In genomic region chr1:132851771-132852170, GRCm38 (mm10) we compare ENCODE assay signal across 11 mouse cellular contexts. TPM values are rescaled to one million over a fixed set of nuclear protein-coding genes. Genes with fewer than 3 reads are reported as not detected.
DNase-seq lines count a peak whose midpoint lies in the region; TF ChIP-seq lines count a peak whose summit lies in the region.
"Had no signal": no experiment of that assay in that cellular context is flagged by ENCODE, and none has a peak within 500 bp of the region (broad histone marks: within the 10 kb centered on the region; RNA-seq: fewer than 3 reads in every experiment).

No protein-coding gene starts in this region.

- no peaks in the 10 kb centered on the region for H3K36me3 ChIP-seq in ES-Bruce4 (ENCODE audit: control insufficient read depth, insufficient read depth, low read length, poor library complexity, severe bottlenecking)

- H3K4me3 ChIP-seq in gastrocnemius, adult 2 months: no peak overlapping the region
- no peak overlapping the region for H3K4me3 ChIP-seq in ES-Bruce4 (ENCODE audit: low read depth, low read length)
- H3K4me3 ChIP-seq: erythroblast, embryonic 14.5 days had no signal

- intact Hi-C loops in gastrocnemius, adult 2 months (cut with DNase I): no loop called here
- intact Hi-C loops in gastrocnemius, postnatal 36 days (cut with DNase I): no loop called here
- intact Hi-C loops in heart, postnatal 36 days (cut with DNase I): no loop called here

- H3K27me3 ChIP-seq in ES-Bruce4 (ENCODE audit: control insufficient read depth, insufficient read depth, low read length, poor library complexity, severe bottlenecking): no peaks in the 10 kb centered on the region

- H3K9ac ChIP-seq in ES-Bruce4 (ENCODE audit: low read depth, poor library complexity, severe bottlenecking): no peak overlapping the region

- no peak for TF ChIP-seq POLR2A in ES-Bruce4 (IDR thresholded peaks at IDR 0.05; ENCODE audit: insufficient read depth, low read length)
- TF ChIP-seq POLR2A in brain, embryonic 14.5 days (IDR thresholded peaks at IDR 0.05; ENCODE audit: borderline replicate concordance, extremely low read depth, insufficient read depth, insufficient read length, poor library complexity, severe bottlenecking): no peak

- TF ChIP-seq CTCF in gastrocnemius, adult 2 months (IDR thresholded peaks at IDR 0.05): no peak
- TF ChIP-seq CTCF in ES-Bruce4 (IDR thresholded peaks at IDR 0.05; ENCODE audit: low read depth, low read length): no peak
- TF ChIP-seq CTCF in brain, embryonic 14.5 days (IDR thresholded peaks at IDR 0.05; ENCODE audit: borderline replicate concordance, extremely low read depth, insufficient read depth, insufficient read length): no peak

- no peak overlapping the region for H3K27ac ChIP-seq in gastrocnemius, adult 2 months
- H3K27ac ChIP-seq in ES-Bruce4 (ENCODE audit: insufficient read depth, low read length): peak overlapping the region; percentile 80; the same call in 1 of the 2 replicates

- H3K4me1 ChIP-seq in ES-Bruce4 (ENCODE audit: control insufficient read depth, insufficient read depth, low read length): peaks cover 13% of the 10 kb centered on the region

- H3K9me3 ChIP-seq in ES-Bruce4 (replicated peaks; ENCODE audit: control insufficient read depth, insufficient read depth, low read length, poor library complexity, severe bottlenecking): peaks cover 26% of the 10 kb centered on the region

- TF ChIP-seq EP300 in ES-Bruce4 (IDR thresholded peaks at IDR 0.05; ENCODE audit: insufficient read depth, low read depth, low read length): no peak

- peak; percentile 36 for DNase-seq in gastrocnemius, adult 2 months
- no peak for DNase-seq in gastrocnemius, postnatal 36 days
- DNase-seq in brain, embryonic 14.5 days (ENCODE audit: low read depth): peak; percentile 63
- DNase-seq in heart, postnatal 36 days: peak; percentile 11 to 14
- no peak for DNase-seq in thymus, postnatal 4 days
- no peak for DNase-seq in embryo, embryonic 10 days (ENCODE audit: low spot score)
- DNase-seq in cerebellum, postnatal 36 days: no peak
- DNase-seq: kidney, adult 11 months had no signal

RNA-seq across cellular contexts. Expression of gene Lrrn2, which starts 28.3 kb away (rescaled TPM):
- under 1 TPM; 0.33 to 0.73 TPM for total RNA-seq in gastrocnemius, adult 2 months (2021)
- under 1 TPM; 0.43 to 0.62 TPM for total RNA-seq in gastrocnemius, postnatal 36 days (2021)
- 0.18 and 0.37 TPM in 2 replicates for polyA plus RNA-seq in ES-Bruce4 (2011; ENCODE audit: insufficient read depth, insufficient read length, low read depth, missing spikeins)
- polyA plus RNA-seq in brain, embryonic 14.5 days (2012; rRNA removed): 43.4 and 54.4 TPM in 2 replicates
- 1 to 10 TPM; 2.4 to 2.8 TPM for total RNA-seq in heart, postnatal 36 days (2021)
- total RNA-seq: neutrophil, adult 5-6 weeks had no signal
- polyA plus RNA-seq: erythroblast, embryonic 14.5 days had no signal

Comparison
In these comparisons a context has a peak if more than half of its experiments do, and no peak if none do; other contexts are left out.
1. DNase-seq: peak in gastrocnemius, adult 2 months (single experiment), brain, embryonic 14.5 days (single experiment) and heart, postnatal 36 days (2 of 2); none in gastrocnemius, postnatal 36 days (0 of 2), thymus, postnatal 4 days (single experiment), embryo, embryonic 10 days (single experiment) and cerebellum, postnatal 36 days (0 of 2).